Mouse (Mus musculus): ENCODE results near the gene Srms.

GRCm38 (mm10) chr2:181233443-181233842, 20.5 kb upstream of the Srms start:
- TF ChIP-seq CTCF (conservative IDR thresholded peaks at IDR 0.05; ENCODE audit: low read length) (no peak), POU5F1 (IDR thresholded peaks at IDR 0.05; ENCODE audit: borderline replicate concordance, low read length) (no peak)

Data from E14TG2a.4 (cell line).